Mouse (Mus musculus): ENCODE measurements around the gene Tmem258. TPM values are rescaled to one million over a fixed set of nuclear protein-coding genes. Genes with fewer than 3 reads are reported as not detected.

Tmem258 gene
- polyA plus RNA-seq, 1 experiment: 285 TPM

DNA sequence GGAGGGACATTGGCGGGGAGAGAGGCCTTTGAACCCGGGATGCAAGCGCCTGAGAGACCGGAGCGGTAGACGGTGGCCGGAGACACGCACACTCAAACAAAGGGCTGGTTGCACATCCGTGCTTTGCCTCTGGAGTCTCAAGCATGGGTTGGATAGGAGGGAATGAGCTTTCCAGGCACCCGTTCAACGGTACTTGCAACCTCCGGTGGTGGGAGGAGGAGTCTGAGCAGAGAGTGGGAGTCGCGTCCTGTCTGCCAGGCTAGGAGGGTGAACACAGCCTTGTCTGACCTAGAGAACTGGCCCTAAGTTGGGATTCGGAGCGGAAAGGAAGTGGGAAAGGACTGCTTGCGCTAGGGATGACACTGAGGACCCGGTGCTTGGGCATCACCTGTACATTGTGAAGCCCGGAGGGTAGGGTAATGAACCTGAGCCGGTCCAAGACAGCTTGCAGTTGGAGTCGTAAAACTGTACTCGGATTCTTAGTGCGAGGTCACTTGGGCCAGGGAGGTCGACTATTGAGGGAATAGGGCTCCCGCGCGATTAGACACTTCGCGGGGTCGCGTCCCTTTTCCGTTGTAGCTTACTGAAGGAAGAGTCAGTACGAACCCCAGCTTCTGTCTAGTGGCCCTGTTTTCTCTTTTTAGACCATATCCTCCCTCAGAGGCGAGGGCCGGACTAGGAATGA is 20.4 kb upstream of the Tmem258 start:
- H3K4me3 ChIP-seq (ENCODE audit: insufficient read depth, low read length): peak overlapping the region; percentile 86
- TF ChIP-seq CTCF (IDR thresholded peaks at IDR 0.05; ENCODE audit: borderline replicate concordance, insufficient read depth, low read length) (no peak), POLR2A (IDR thresholded peaks at IDR 0.05; ENCODE audit: low read depth, low read length) (peak; percentile 77; the same call in 1 of the 2 replicates)

GRCm38 (mm10) chr19:10184096-10184495 is 19.7 kb upstream of the Tmem258 start:
- H3K27ac ChIP-seq (ENCODE audit: insufficient read depth, low read length): peak overlapping the region; percentile 63
- TF ChIP-seq CTCF (IDR thresholded peaks at IDR 0.05; ENCODE audit: borderline replicate concordance, insufficient read depth, low read length): no peak
- TF ChIP-seq POLR2A (IDR thresholded peaks at IDR 0.05; ENCODE audit: low read depth, low read length): peak; percentile 93
- peaks cover 11% of the 10 kb centered on the region; the same call in 1 of the 2 replicates for H3K4me1 ChIP-seq (ENCODE audit: control insufficient read depth, insufficient read depth, low read length)
- H3K4me3 ChIP-seq (ENCODE audit: insufficient read depth, low read length): peak overlapping the region; percentile 86

More for the DNA sequence above, 20.4 kb upstream of the Tmem258 start:
- Histone ChIP-seq H3K4me1 (ENCODE audit: control insufficient read depth, insufficient read depth, low read length) (peaks cover 11% of the 10 kb centered on the region; the same call in 1 of the 2 replicates), H3K27ac (ENCODE audit: insufficient read depth, low read length) (peak overlapping the region; percentile 63)

DNA sequence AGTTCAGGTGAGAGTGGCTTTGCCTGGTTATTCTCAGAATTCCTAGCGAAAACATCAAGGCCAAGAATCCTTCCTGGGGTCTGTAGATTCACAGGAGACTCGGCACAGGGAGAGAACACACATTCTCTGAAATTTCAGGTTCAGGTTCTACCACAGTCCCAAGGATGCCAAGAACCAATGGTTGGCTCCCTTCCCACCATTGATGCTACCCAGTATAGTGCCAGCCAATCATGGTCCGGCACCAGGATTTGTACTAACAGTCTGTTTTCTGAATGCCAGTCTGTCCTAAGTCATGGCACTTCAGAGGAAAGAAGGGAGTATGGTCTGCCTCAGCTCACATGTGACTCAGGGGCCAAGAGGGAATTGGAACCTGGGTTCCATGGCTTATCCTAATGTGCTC is 17.9 kb upstream of the Tmem258 start:
- no peak overlapping the region for H3K27ac ChIP-seq (ENCODE audit: insufficient read depth, low read length)
- no peak for TF ChIP-seq CTCF (IDR thresholded peaks at IDR 0.05; ENCODE audit: borderline replicate concordance, insufficient read depth, low read length)
- no peak for TF ChIP-seq POLR2A (IDR thresholded peaks at IDR 0.05; ENCODE audit: low read depth, low read length)
- peaks cover 11% of the 10 kb centered on the region; the same call in 1 of the 2 replicates for H3K4me1 ChIP-seq (ENCODE audit: control insufficient read depth, insufficient read depth, low read length)
- no peak overlapping the region for H3K4me3 ChIP-seq (ENCODE audit: insufficient read depth, low read length)

- TF ChIP-seq POLR2A (IDR thresholded peaks at IDR 0.05; ENCODE audit: low read depth, low read length) (no peak), CTCF (IDR thresholded peaks at IDR 0.05; ENCODE audit: borderline replicate concordance, insufficient read depth, low read length) (no peak)
- no peak overlapping the region for H3K4me3 ChIP-seq (ENCODE audit: insufficient read depth, low read length)
- H3K27ac ChIP-seq (ENCODE audit: insufficient read depth, low read length): no peak overlapping the region
- H3K4me1 ChIP-seq (ENCODE audit: control insufficient read depth, insufficient read depth, low read length): peaks cover 11% of the 10 kb centered on the region; the same call in 1 of the 2 replicates
Measured at GRCm38 (mm10) chr19:10186569-10186968, 17.2 kb upstream of the Tmem258 start.

GRCm38 (mm10) chr19:10188281-10188811 is 15.5 kb upstream of the Tmem258 start:
- H3K27ac ChIP-seq (ENCODE audit: insufficient read depth, low read length): no peak overlapping the region
- no peak overlapping the region for H3K4me3 ChIP-seq (ENCODE audit: insufficient read depth, low read length)
- no peak for TF ChIP-seq CTCF (IDR thresholded peaks at IDR 0.05; ENCODE audit: borderline replicate concordance, insufficient read depth, low read length)
- TF ChIP-seq POLR2A (IDR thresholded peaks at IDR 0.05; ENCODE audit: low read depth, low read length): no peak
- H3K4me1 ChIP-seq (ENCODE audit: control insufficient read depth, insufficient read depth, low read length): peaks cover 8% of the 10 kb centered on the region; the same call in 1 of the 2 replicates

DNA sequence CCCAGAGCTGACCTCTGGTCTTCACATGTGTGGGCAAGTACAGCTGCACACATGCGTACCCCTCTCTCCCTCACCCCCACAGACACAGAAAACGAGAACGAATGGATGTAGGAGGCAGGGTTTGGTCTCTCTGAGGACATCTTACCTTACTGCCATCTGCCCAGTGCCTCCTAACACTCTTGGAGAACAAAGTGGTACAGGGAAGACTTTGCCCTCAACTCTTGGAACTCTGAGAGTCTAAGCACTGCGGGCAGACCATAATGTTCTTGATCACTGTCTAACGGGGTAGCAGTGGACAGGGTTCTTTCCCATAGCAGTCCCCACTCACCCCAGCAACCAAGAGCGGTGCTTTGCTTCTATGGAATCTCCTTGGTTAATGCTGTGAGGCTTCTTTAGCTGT is 14.8 kb upstream of the Tmem258 start:
- Histone ChIP-seq H3K27ac (ENCODE audit: insufficient read depth, low read length) (no peak overlapping the region), H3K4me3 (ENCODE audit: insufficient read depth, low read length) (no peak overlapping the region), H3K4me1 (ENCODE audit: control insufficient read depth, insufficient read depth, low read length) (peaks cover 8% of the 10 kb centered on the region; the same call in 1 of the 2 replicates)
- TF ChIP-seq POLR2A (IDR thresholded peaks at IDR 0.05; ENCODE audit: low read depth, low read length) (no peak), CTCF (IDR thresholded peaks at IDR 0.05; ENCODE audit: borderline replicate concordance, insufficient read depth, low read length) (no peak)

DNA sequence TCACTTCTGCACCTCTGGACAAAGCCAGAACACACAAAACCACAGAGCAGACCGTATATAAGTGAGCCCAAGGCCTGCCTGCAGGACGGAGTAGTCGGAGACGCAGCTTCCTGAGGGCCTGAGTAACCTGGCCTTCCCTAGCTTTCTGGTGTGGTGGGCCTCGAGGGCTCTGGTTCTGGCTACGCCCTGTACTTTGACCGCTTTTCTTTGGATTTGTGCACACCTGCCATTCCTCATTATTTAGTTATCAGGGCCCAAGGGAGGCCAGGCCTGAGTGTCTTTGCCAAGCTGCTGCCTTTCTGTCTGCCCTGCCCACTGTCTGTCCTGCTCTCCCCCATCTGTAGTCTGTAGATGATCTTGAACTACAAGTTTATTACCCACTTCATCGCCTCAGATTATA is 13.9 kb upstream of the Tmem258 start:
- peaks cover 3% of the 10 kb centered on the region; the same call in 1 of the 2 replicates for H3K4me1 ChIP-seq (ENCODE audit: control insufficient read depth, insufficient read depth, low read length)
- TF ChIP-seq POLR2A (IDR thresholded peaks at IDR 0.05; ENCODE audit: low read depth, low read length) (no peak), CTCF (IDR thresholded peaks at IDR 0.05; ENCODE audit: borderline replicate concordance, insufficient read depth, low read length) (no peak)
- no peak overlapping the region for H3K27ac ChIP-seq (ENCODE audit: insufficient read depth, low read length)
- H3K4me3 ChIP-seq (ENCODE audit: insufficient read depth, low read length): no peak overlapping the region

GRCm38 (mm10) chr19:10190796-10191195 is 13.0 kb upstream of the Tmem258 start:
- Histone ChIP-seq H3K4me1 (ENCODE audit: control insufficient read depth, insufficient read depth, low read length) (no peaks in the 10 kb centered on the region), H3K4me3 (ENCODE audit: insufficient read depth, low read length) (no peak overlapping the region), H3K27ac (ENCODE audit: insufficient read depth, low read length) (no peak overlapping the region)
- TF ChIP-seq POLR2A (IDR thresholded peaks at IDR 0.05; ENCODE audit: low read depth, low read length): no peak
- TF ChIP-seq CTCF (IDR thresholded peaks at IDR 0.05; ENCODE audit: borderline replicate concordance, insufficient read depth, low read length): peak; percentile 74; the same call in 1 of the 2 replicates

DNA sequence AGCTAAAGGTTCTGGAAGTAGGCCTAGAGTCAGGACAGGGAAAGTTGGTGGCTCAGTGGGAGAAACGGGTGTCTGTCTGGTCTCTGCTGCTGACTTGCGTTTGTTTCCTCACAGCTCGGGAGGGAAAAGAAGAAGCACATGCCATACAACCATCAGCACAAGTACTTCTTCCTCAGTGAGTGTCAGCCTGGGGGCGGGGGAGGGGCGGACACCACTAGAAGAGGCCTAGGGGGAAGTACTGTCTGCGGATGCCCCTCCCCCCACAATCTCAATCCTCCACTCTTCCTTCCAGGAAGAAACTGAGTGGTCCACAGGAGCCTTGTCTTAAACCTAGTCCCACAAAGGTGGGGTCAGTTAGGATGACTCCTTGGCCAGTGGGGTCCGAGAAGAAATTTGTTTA is 12.5 kb upstream of the Tmem258 start:
- no peak overlapping the region for H3K27ac ChIP-seq (ENCODE audit: insufficient read depth, low read length)
- TF ChIP-seq CTCF (IDR thresholded peaks at IDR 0.05; ENCODE audit: borderline replicate concordance, insufficient read depth, low read length): no peak
- no peak overlapping the region for H3K4me3 ChIP-seq (ENCODE audit: insufficient read depth, low read length)
- H3K4me1 ChIP-seq (ENCODE audit: control insufficient read depth, insufficient read depth, low read length): no peaks in the 10 kb centered on the region

GRCm38 (mm10) chr19:10194337-10194736 is 9.5 kb upstream of the Tmem258 start:
- TF ChIP-seq CTCF (IDR thresholded peaks at IDR 0.05; ENCODE audit: borderline replicate concordance, insufficient read depth, low read length) (peak; percentile 22; the same call in 1 of the 2 replicates), POLR2A (IDR thresholded peaks at IDR 0.05; ENCODE audit: low read depth, low read length) (no peak)
- no peak overlapping the region for H3K4me3 ChIP-seq (ENCODE audit: insufficient read depth, low read length)
- H3K27ac ChIP-seq (ENCODE audit: insufficient read depth, low read length): no peak overlapping the region
- H3K4me1 ChIP-seq (ENCODE audit: control insufficient read depth, insufficient read depth, low read length): no peaks in the 10 kb centered on the region

All from embryonic fibroblast, embryonic 13.5 days (primary cell).